Mouse (Mus musculus): Measurements from ENCODE around the gene Lce1d. TPM values are rescaled to one million over a fixed set of nuclear protein-coding genes. Genes with fewer than 3 reads are reported as not detected.
"Not testable (repeated sequence)": the region's sequence is repeated elsewhere in the genome, so short reads cannot be mapped to it uniquely, and the experiment has no call there.

Lce1d gene
- polyA plus RNA-seq (2015; fragmentation: Nextera tagmentation; extraction: Ambion mirVana) = not detected in 2 replicates

DNA sequence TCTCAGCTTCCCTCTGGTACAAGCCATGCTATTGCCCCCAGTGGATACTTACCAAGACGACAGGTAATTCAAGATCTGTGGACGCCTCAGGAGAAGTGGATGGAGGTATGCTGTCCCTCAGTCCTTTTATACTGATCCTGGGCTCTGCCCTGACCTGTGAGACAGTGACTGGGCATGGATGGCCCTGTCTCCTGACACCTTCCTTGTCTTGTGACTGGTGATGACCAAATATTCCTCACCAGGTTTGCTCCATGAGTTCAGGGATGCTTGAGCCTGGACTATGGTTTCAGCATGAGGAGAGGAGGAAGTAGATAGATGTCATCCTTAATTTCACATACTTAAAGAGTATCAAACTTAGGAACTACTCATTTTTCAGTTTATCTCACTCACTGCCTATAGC, at the start of gene Lce1d:
Lce1d (minus strand) TSS at position 101 of the 400 bp plus-strand sequence.
- Histone ChIP-seq H3K36me3 (no peaks in the 10 kb centered on the region), H3K27ac (replicated peaks) (no peak within 1 kb of the TSS), H3K4me3 (replicated peaks) (no peak within 1 kb of the TSS), H3K9me3 (replicated peaks) (no peaks in the 10 kb centered on the region), H3K4me2 (no peak within 1 kb of the TSS), H3K27me3 (replicated peaks) (no peaks in the 10 kb centered on the region), H3K4me1 (no peaks in the 10 kb centered on the region), H3K9ac (replicated peaks) (no peak within 1 kb of the TSS)
- ATAC-seq (ENCODE audit: low FRiP score) = no peak
- 73% methylated on average over 2 of the region's 2 CpGs for WGBS

DNA sequence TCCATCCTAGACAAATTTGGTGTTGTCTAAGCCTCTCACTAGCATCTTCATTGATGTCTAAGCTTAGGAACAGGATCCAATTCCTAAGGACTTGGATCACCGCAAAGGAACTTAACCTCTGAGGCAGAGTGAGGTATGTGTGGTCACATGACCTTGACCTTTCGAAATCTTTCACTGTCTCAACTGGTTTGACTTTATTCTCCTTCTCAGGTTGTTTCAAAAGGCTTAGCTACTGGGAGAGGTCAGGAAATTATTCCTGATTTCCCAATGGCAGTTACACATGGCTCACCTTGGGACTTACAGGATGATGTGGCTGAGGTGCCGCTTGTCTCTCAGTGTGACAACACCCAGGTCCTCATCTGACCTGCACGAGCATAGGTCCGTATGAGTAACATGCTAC, 35.6 kb upstream of the Lce1d start:
- H3K36me3 ChIP-seq = no peaks in the 10 kb centered on the region
- no peak overlapping the region for H3K9ac ChIP-seq (replicated peaks)
- H3K4me1 ChIP-seq = no peaks in the 10 kb centered on the region
- WGBS = 89% methylated on average over 5 of the region's 5 CpGs
- no peak overlapping the region for H3K27ac ChIP-seq (replicated peaks)
- no peaks in the 10 kb centered on the region for H3K27me3 ChIP-seq (replicated peaks)
- no peak overlapping the region for H3K4me2 ChIP-seq
- H3K9me3 ChIP-seq (replicated peaks) = no peaks in the 10 kb centered on the region
- no peak for ATAC-seq (ENCODE audit: low FRiP score)
- no peak overlapping the region for H3K4me3 ChIP-seq (replicated peaks)

DNA sequence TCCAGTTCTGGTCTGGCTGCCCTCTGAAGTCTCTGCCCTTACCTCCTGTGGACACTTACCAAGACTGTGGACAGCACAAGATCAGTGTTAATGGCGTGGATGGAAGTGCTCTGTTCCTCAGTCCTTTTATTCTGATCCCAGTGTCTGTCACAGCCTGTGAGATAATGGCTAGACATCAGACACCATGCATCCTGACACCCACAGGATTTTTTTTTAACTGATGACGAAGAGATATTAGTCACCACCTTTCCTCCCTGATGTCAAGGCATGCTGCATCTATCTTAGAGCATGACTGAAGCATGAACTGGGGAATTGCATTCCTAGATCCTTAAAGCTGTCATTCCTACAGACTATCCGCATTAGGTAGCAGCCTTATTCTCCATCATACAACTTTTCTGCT, 33.2 kb upstream of the Lce1d start, which contains the start of gene Lce1f:
Lce1f (minus strand) TSS at position 101 of the 400 bp plus-strand sequence.
- no peak within 1 kb of the TSS for H3K9ac ChIP-seq (replicated peaks)
- H3K36me3 ChIP-seq = no peaks in the 10 kb centered on the region
- no peaks in the 10 kb centered on the region for H3K27me3 ChIP-seq (replicated peaks)
- WGBS = 85% methylated on average over 3 of the region's 3 CpGs
- H3K27ac ChIP-seq (replicated peaks) = no peak within 1 kb of the TSS
- no peaks in the 10 kb centered on the region for H3K4me1 ChIP-seq
- no peak within 1 kb of the TSS for H3K4me2 ChIP-seq
- H3K4me3 ChIP-seq (replicated peaks) = no peak within 1 kb of the TSS
- no peak for ATAC-seq (ENCODE audit: low FRiP score)
- H3K9me3 ChIP-seq (replicated peaks) = no peaks in the 10 kb centered on the region

DNA sequence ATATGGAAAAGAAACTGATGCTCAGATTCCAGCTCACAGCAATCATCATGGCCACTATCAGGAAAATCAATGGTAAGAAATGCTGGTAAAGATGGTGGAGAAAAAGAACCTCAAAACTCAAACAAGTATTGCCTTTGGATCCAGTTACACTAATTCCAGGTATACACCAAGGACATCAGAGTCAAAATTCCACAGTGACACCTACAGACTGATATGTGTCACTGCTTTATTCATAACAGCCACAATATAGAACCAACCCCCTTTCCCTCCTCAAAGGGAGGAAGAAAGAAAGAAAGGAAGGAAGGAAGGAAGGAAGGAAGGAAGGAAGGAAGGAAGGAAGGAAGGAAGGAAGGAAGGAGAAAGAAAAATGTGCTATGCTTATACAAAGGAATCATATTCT, 28.1 kb upstream of the Lce1d start:
- Histone ChIP-seq H3K9ac (replicated peaks) (no peak overlapping the region), H3K27ac (replicated peaks) (no peak overlapping the region), H3K4me1 (no peaks in the 10 kb centered on the region), H3K9me3 (replicated peaks) (no peaks in the 10 kb centered on the region), H3K27me3 (replicated peaks) (no peaks in the 10 kb centered on the region), H3K4me2 (no peak overlapping the region), H3K36me3 (no peaks in the 10 kb centered on the region), H3K4me3 (replicated peaks) (no peak overlapping the region)
- ATAC-seq (ENCODE audit: low FRiP score) = no peak

DNA sequence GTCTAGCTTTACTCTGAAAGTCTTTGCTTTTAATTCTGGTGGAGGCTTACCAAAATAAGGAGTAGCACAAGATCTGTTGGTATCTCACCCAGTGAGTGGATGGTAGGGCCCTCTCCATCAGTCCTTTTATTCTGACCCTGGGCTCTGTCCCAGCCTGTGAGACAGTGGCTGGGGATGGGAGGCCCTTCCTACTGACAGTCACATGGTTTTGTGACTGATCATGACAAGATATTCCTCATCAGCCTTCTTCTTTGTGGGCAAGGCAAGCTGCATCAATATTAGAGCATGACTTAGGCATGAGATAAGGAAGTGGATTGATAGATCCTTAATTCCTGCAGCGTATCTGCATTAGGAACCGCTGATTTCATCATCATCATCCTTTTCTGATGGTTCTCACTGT, 22.0 kb upstream of the Lce1d start, which contains the start of gene Lce1e:
Lce1e (minus strand) TSS at position 101 of the 400 bp plus-strand sequence.
- no peaks in the 10 kb centered on the region for H3K4me1 ChIP-seq
- no peak within 1 kb of the TSS for H3K9ac ChIP-seq (replicated peaks)
- no peak within 1 kb of the TSS for H3K4me2 ChIP-seq
- 95% methylated on average over 2 of the region's 2 CpGs for WGBS
- no peak within 1 kb of the TSS for H3K4me3 ChIP-seq (replicated peaks)
- no peak for ATAC-seq (ENCODE audit: low FRiP score)
- H3K36me3 ChIP-seq = no peaks in the 10 kb centered on the region
- H3K9me3 ChIP-seq (replicated peaks) = no peaks in the 10 kb centered on the region
- H3K27ac ChIP-seq (replicated peaks) = no peak within 1 kb of the TSS
- H3K27me3 ChIP-seq (replicated peaks) = no peaks in the 10 kb centered on the region

DNA sequence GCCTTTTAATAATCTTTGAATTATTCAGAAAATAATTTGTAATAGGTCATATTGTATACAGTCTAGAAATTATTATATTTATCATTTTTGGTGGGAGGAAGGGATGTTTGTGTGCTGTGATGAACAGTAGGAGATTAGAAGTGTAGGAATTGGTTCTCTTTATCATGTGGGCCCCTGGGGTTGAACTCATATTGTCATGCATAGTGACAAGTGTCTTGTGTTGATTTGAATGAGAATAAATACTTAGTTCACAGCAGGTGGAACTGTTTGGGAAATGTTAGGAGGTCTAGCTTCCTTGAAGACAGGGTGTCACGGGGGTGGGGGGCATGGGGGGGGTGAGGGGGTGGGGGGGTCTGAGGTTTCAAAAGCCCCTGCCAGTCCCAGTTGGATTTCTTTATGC, 7.6 kb upstream of the Lce1d start:
- H3K9me3 ChIP-seq (replicated peaks) = no peaks in the 10 kb centered on the region
- no peak overlapping the region for H3K4me2 ChIP-seq
- H3K4me3 ChIP-seq (replicated peaks) = no peak overlapping the region
- H3K36me3 ChIP-seq = no peaks in the 10 kb centered on the region
- H3K4me1 ChIP-seq = no peaks in the 10 kb centered on the region
- no peaks in the 10 kb centered on the region for H3K27me3 ChIP-seq (replicated peaks)
- no peak overlapping the region for H3K9ac ChIP-seq (replicated peaks)
- ATAC-seq (ENCODE audit: low FRiP score) = no peak
- no peak overlapping the region for H3K27ac ChIP-seq (replicated peaks)
- 7% methylated on average over 1 of the region's 1 CpGs for WGBS

DNA sequence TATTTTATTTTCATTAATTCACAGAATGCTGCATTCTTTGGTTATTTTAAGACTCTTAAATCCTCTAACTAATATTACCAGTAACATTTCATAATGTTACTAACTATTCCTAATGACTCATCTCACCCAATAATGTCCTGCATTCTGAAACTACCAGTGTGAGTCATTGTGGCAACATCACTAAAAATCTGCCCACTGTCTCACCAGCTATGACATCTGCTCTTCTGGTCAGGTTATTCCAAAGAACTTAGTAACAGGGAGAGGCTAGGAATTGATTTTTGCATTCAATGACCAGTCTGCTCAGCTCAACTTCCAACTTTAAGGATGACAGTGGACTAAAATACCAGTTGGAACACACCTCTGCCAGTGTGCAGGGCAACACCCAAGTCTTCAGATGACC, 4.7 kb upstream of the Lce1d start:
- H3K9ac ChIP-seq (replicated peaks) = no peak overlapping the region
- no peak overlapping the region for H3K4me2 ChIP-seq
- no peak overlapping the region for H3K27ac ChIP-seq (replicated peaks)
- no peaks in the 10 kb centered on the region for H3K36me3 ChIP-seq
- no peak for ATAC-seq (ENCODE audit: low FRiP score)
- no peaks in the 10 kb centered on the region for H3K4me1 ChIP-seq
- H3K27me3 ChIP-seq (replicated peaks) = no peaks in the 10 kb centered on the region
- no peak overlapping the region for H3K4me3 ChIP-seq (replicated peaks)
- no peaks in the 10 kb centered on the region for H3K9me3 ChIP-seq (replicated peaks)

DNA sequence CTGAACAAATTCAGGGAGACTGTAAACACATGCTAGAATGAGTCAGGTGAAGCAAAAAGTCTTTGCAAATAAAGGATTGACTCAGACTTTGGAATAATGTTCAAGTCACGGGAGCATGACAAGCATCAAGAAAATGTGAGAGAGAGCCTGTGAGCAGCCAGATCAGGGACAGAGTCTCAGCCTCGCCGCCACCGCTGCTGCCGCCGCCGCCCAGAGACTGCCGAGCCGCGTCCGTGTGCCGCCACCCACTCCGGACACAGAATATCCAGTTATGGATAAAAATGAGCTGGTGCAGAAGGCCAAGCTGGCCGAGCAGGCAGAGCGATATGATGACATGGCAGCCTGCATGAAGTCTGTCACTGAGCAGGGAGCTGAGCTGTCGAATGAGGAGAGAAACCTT, 2.1 kb upstream of the Lce1d start:
- H3K4me3 ChIP-seq (replicated peaks); H3K27me3 ChIP-seq (replicated peaks); H3K27ac ChIP-seq (replicated peaks); H3K36me3 ChIP-seq; ATAC-seq (ENCODE audit: low FRiP score); H3K9ac ChIP-seq (replicated peaks); H3K4me1 ChIP-seq; H3K9me3 ChIP-seq (replicated peaks); H3K4me2 ChIP-seq: not testable (repeated sequence)
- WGBS = 83% methylated on average over 16 of the region's 16 CpGs

DNA sequence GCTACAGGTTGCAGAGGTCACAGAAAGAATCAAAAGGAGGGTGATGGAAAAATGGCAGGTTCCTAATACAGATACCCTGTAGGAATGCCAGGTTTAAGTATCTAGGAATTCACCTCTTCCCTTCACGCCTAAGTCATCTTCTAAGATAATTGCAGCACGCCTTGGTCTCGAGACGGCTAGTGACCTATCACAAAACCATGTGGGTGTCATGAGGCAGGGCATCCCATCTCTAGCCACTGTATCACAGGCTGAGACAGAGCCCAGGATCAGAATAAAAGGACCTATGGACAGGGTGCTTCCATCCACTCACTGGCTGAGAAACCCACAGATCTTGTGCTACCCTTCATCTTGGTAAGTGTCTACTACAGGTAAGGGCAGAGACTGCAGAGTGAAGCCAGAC, 8.1 kb downstream of the Lce1d start, which contains the start of gene Lce1c:
Lce1c (plus strand) TSS at position 301 of the 400 bp plus-strand sequence.
- H3K4me1 ChIP-seq = no peaks in the 10 kb centered on the region
- H3K27me3 ChIP-seq (replicated peaks) = no peaks in the 10 kb centered on the region
- H3K36me3 ChIP-seq = no peaks in the 10 kb centered on the region
- 93% methylated on average over 4 of the region's 4 CpGs for WGBS
- no peak within 1 kb of the TSS for H3K4me2 ChIP-seq
- no peak within 1 kb of the TSS for H3K4me3 ChIP-seq (replicated peaks)
- no peak within 1 kb of the TSS for H3K27ac ChIP-seq (replicated peaks)
- H3K9ac ChIP-seq (replicated peaks) = no peak within 1 kb of the TSS
- ATAC-seq (ENCODE audit: low FRiP score) = no peak
- H3K9me3 ChIP-seq (replicated peaks) = no peaks in the 10 kb centered on the region

DNA sequence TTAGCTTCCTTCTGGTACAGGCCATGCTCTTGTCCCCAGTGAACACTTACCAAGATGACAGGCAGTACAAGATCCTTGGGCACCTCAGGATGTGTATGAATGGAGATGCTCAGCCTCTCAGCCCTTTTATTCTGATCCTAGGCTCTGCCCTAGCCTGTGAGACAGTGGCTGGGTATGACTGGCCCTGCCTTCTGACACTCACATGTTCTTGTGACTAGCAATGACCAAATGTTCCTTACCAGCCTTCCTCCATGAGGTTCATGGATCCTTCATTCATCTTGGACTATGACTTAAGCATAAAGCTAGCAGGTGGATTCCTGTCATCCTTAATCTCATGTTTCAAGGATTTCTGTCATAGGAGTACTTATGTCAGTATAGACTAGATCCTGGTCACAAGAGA, 16.8 kb downstream of the Lce1d start, which contains the start of gene Lce1a2:
Lce1a2 (minus strand) TSS at position 101 of the 400 bp plus-strand sequence.
- Histone ChIP-seq H3K4me3 (replicated peaks) (no peak within 1 kb of the TSS), H3K9me3 (replicated peaks) (no peaks in the 10 kb centered on the region), H3K4me1 (no peaks in the 10 kb centered on the region), H3K27me3 (replicated peaks) (no peaks in the 10 kb centered on the region), H3K27ac (replicated peaks) (no peak within 1 kb of the TSS), H3K4me2 (no peak within 1 kb of the TSS), H3K9ac (replicated peaks) (no peak within 1 kb of the TSS), H3K36me3 (no peaks in the 10 kb centered on the region)
- ATAC-seq (ENCODE audit: low FRiP score) = no peak

DNA sequence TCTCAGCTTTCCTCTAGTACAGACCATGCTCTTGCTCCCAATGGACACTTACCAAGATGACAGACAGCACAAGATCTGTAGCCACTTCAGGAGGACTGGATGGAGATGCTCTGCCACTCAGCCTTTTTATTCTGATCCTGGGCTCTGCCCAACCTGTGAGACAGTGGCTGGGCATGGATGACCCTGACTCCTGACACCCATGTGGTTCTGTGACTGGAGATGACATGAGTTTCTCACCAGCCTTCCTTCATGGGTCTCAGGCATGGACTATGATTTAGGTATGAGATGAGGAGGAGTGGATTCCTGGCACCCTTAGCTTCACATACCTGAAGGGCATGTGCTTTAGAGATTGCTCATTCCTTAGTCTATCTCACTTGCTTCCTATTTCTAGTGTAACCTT, 30.2 kb downstream of the Lce1d start, which contains the start of gene Lce1b:
Lce1b (minus strand) TSS at position 101 of the 400 bp plus-strand sequence.
- H3K27ac ChIP-seq (replicated peaks) = no peak within 1 kb of the TSS
- no peaks in the 10 kb centered on the region for H3K4me1 ChIP-seq
- no peak within 1 kb of the TSS for H3K4me3 ChIP-seq (replicated peaks)
- H3K4me2 ChIP-seq = no peak within 1 kb of the TSS
- H3K9me3 ChIP-seq (replicated peaks) = no peaks in the 10 kb centered on the region
- H3K9ac ChIP-seq (replicated peaks) = no peak within 1 kb of the TSS
- ATAC-seq (ENCODE audit: low FRiP score) = no peak
- H3K36me3 ChIP-seq = no peaks in the 10 kb centered on the region
- no peaks in the 10 kb centered on the region for H3K27me3 ChIP-seq (replicated peaks)

DNA sequence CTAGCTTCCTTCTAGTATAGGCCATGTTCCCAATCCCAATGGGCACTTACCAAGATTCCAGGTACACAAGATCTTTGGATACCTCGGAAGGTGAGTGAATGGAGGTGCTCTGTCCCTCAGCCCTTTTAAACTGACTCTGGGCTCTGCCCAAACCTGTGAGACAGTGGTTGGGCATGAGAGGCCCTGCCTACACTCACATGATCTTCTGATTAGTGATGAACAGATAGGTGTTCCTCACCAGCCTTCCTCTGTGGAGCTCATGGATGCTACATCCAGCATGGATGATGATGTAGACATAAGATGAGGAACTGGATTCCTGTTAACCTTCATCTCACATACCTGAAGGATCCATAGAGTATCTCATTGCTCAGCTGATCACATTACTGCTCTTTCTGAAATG, 38.8 kb downstream of the Lce1d start, which contains the start of gene Lce1a1:
Lce1a1 (minus strand) TSS at position 101 of the 400 bp plus-strand sequence.
- H3K4me3 ChIP-seq (replicated peaks) = no peak within 1 kb of the TSS
- no peaks in the 10 kb centered on the region for H3K36me3 ChIP-seq
- no peak within 1 kb of the TSS for H3K9ac ChIP-seq (replicated peaks)

DNA sequence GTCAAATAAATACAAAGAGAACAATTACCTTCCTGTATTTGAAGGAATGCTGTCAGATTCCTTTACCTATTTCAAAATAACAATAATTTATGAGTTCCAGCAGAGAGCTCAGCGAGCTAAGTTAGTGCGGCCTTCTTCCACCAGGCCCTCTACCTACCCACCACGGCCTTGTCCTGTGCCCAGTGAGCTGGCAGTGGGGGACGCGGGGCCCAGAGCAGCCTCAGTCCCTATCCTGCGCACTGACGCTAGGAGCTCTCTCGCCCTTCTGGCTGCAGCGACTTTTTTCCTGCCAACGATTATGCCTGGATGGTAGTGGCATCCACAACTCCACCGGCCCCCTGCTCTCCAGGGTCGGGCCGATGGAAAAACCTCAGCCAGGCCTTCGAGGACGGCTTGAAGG, 47.2 kb downstream of the Lce1d start:
- no peak overlapping the region for H3K4me3 ChIP-seq (replicated peaks)
- WGBS = 91% methylated on average over 15 of the region's 15 CpGs

More for the DNA sequence above, 38.8 kb downstream of the Lce1d start, which contains the start of gene Lce1a1:
- ATAC-seq (ENCODE audit: low FRiP score) = no peak
- WGBS = 93% methylated on average over 1 of the region's 1 CpGs
- no peaks in the 10 kb centered on the region for H3K9me3 ChIP-seq (replicated peaks)
- H3K4me2 ChIP-seq = no peak within 1 kb of the TSS
- H3K27ac ChIP-seq (replicated peaks) = no peak within 1 kb of the TSS
- H3K27me3 ChIP-seq (replicated peaks) = no peaks in the 10 kb centered on the region
- H3K4me1 ChIP-seq = no peaks in the 10 kb centered on the region

More for the DNA sequence above, 47.2 kb downstream of the Lce1d start:
- Histone ChIP-seq H3K27ac (replicated peaks) (no peak overlapping the region), H3K9me3 (replicated peaks) (no peaks in the 10 kb centered on the region), H3K27me3 (replicated peaks) (no peaks in the 10 kb centered on the region), H3K4me2 (no peak overlapping the region), H3K36me3 (no peaks in the 10 kb centered on the region), H3K9ac (replicated peaks) (no peak overlapping the region), H3K4me1 (no peaks in the 10 kb centered on the region)
- ATAC-seq (ENCODE audit: low FRiP score) = no peak

All from neural tube, embryonic 15.5 days (tissue).